In genomic region chr16:96249635-96250034, GRCm38 (mm10) we compare ENCODE assay signal across 11 mouse cellular contexts. TPM values are rescaled to one million over a fixed set of nuclear protein-coding genes. Genes with fewer than 3 reads are reported as not detected.
DNase-seq lines count a peak whose midpoint lies in the region; TF ChIP-seq lines count a peak whose summit lies in the region.
"Had no signal": no experiment of that assay in that cellular context is flagged by ENCODE, and none has a peak within 500 bp of the region (broad histone marks: within the 10 kb centered on the region; RNA-seq: fewer than 3 reads in every experiment).

No protein-coding gene starts in this region.

- H3K79me2 ChIP-seq in heart, adult 2 months (replicated peaks; ENCODE audit: control insufficient read depth, insufficient read depth, low read length), result no peaks in the 10 kb centered on the region

- no peak for TF ChIP-seq EP300 in heart, adult 2 months (IDR thresholded peaks at IDR 0.05; ENCODE audit: insufficient read depth, low read depth, low read length)

- no peak overlapping the region for H3K4me3 ChIP-seq in heart, embryonic 10.5 days
- no peak overlapping the region for H3K4me3 ChIP-seq in heart, adult 2 months
- H3K4me3 ChIP-seq: embryonic facial prominence, embryonic 15.5 days; midbrain, embryonic 12.5 days had no signal

- no peak overlapping the region for H3K27ac ChIP-seq in heart, embryonic 10.5 days
- H3K27ac ChIP-seq in heart, adult 2 months, result no peak overlapping the region
- H3K27ac ChIP-seq: embryonic facial prominence, embryonic 15.5 days; midbrain, embryonic 12.5 days had no signal

- TF ChIP-seq CTCF in heart, adult 2 months (IDR thresholded peaks at IDR 0.05), result no peak
- TF ChIP-seq CTCF in brain, embryonic 14.5 days (IDR thresholded peaks at IDR 0.05; ENCODE audit: borderline replicate concordance, extremely low read depth, insufficient read depth, insufficient read length), result no peak

- H3K9me3 ChIP-seq in heart, embryonic 10.5 days, result peaks cover 6% of the 10 kb centered on the region; the same call in 1 of the 2 replicates
- H3K9me3 ChIP-seq: embryonic facial prominence, embryonic 15.5 days had no signal

- WGBS in heart, embryonic 10.5 days, result 69% methylated on average over 7 of the region's 7 CpGs
- WGBS in heart, adult 2 months, result 68% methylated on average over 7 of the region's 7 CpGs

- no peak overlapping the region for H3K9ac ChIP-seq in heart, adult 2 months (ENCODE audit: low read depth, low read length)
- H3K9ac ChIP-seq: embryonic facial prominence, embryonic 15.5 days; midbrain, embryonic 12.5 days had no signal

- no peak for TF ChIP-seq POLR2A in heart, adult 2 months (IDR thresholded peaks at IDR 0.05; ENCODE audit: insufficient read depth, low read depth, low read length)
- no peak for TF ChIP-seq POLR2A in brain, embryonic 14.5 days (IDR thresholded peaks at IDR 0.05; ENCODE audit: borderline replicate concordance, extremely low read depth, insufficient read depth, insufficient read length, poor library complexity, severe bottlenecking)

- intact Hi-C loops in heart, adult 2 months (cut with DNase I), result no loop called here
- intact Hi-C loops in gastrocnemius, postnatal 14 days (cut with DNase I; ENCODE audit: low total_unique reads), result no loop called here

- peak; percentile 39 for DNase-seq in heart, embryonic 10.5 days (ENCODE audit: low spot score)
- no peak for DNase-seq in heart, adult 2 months
- DNase-seq in brain, embryonic 14.5 days (ENCODE audit: low read depth), result peak; percentile 91
- DNase-seq in cerebellum, postnatal 25 days, result peak; percentile 92 to 94
- DNase-seq in layer of hippocampus, postnatal 14 days (ENCODE audit: low spot score in 2 of 2), result peak; percentile 72 to 91
- no peak for DNase-seq in gastrocnemius, postnatal 14 days
- no peak for DNase-seq in heart, adult 18-20 months
- no peak for DNase-seq in adrenal gland, postnatal 25 days
- DNase-seq: lung, adult 2 months had no signal

- no peaks in the 10 kb centered on the region for H3K4me1 ChIP-seq in heart, embryonic 10.5 days
- H3K4me1 ChIP-seq in heart, adult 2 months (ENCODE audit: control insufficient read depth, insufficient read depth, low read length), result no peaks in the 10 kb centered on the region
- H3K4me1 ChIP-seq: embryonic facial prominence, embryonic 15.5 days; midbrain, embryonic 12.5 days had no signal

- no peaks in the 10 kb centered on the region for H3K27me3 ChIP-seq in heart, embryonic 10.5 days (ENCODE audit: insufficient read depth, poor library complexity, severe bottlenecking)
- H3K27me3 ChIP-seq in heart, adult 2 months (ENCODE audit: control insufficient read depth, insufficient read depth, low read length), result no peaks in the 10 kb centered on the region
- H3K27me3 ChIP-seq: embryonic facial prominence, embryonic 15.5 days; midbrain, embryonic 12.5 days had no signal

- no peaks in the 10 kb centered on the region for H3K36me3 ChIP-seq in heart, embryonic 10.5 days
- no peaks in the 10 kb centered on the region for H3K36me3 ChIP-seq in heart, adult 2 months (ENCODE audit: control insufficient read depth, insufficient read depth, low read length)
- H3K36me3 ChIP-seq: embryonic facial prominence, embryonic 15.5 days; midbrain, embryonic 12.5 days had no signal

RNA-seq across cellular contexts. Expression of gene B3galt5, which starts 14.0 kb away (rescaled TPM):
- polyA plus RNA-seq in heart, embryonic 10.5 days (2016; fragmentation: Nextera tagmentation; extraction: Ambion mirVana), result 0.04 TPM in 1 of 2 replicates, not detected in the other
- total RNA-seq in heart, adult 2 months (2021), result not detected
- 0.03 TPM in 1 of 2 replicates, not detected in the other for polyA plus RNA-seq in heart, adult 2 months (2012; rRNA removed)
- 1.4 and 2.8 TPM in 2 replicates for polyA plus RNA-seq in brain, embryonic 14.5 days (2012; rRNA removed)
- 10 to 100 TPM; 26.0 TPM for total RNA-seq in layer of hippocampus, postnatal 14 days (2021)
- under 1 TPM; 0.11 to 0.23 TPM for total RNA-seq in gastrocnemius, postnatal 14 days (2021)
- not detected for total RNA-seq in heart, adult 18-20 months (2021)
- 0.24 TPM in 1 of 2 replicates, not detected in the other for total RNA-seq in adrenal gland, postnatal 25 days (2021)
- polyA plus RNA-seq: lung, adult 2 months had no signal

RNA-seq across cellular contexts. Expression of gene Sh3bgr, which starts 49.4 kb away (rescaled TPM):
- 465 and 713 TPM in 2 replicates for polyA plus RNA-seq in heart, embryonic 10.5 days (2016; fragmentation: Nextera tagmentation; extraction: Ambion mirVana)
- 100 to 1,000 TPM; 298 to 308 TPM for total RNA-seq in heart, adult 2 months (2021)
- polyA plus RNA-seq in heart, adult 2 months (2012; rRNA removed), result 313 and 426 TPM in 2 replicates
- polyA plus RNA-seq in brain, embryonic 14.5 days (2012; rRNA removed), result 1.0 and 2.9 TPM in 2 replicates
- total RNA-seq in layer of hippocampus, postnatal 14 days (2021), result 1 to 10 TPM; 1.4 to 2.1 TPM
- 1,000 to 10,000 TPM in 1 of 2 experiments, 100 to 1,000 TPM in 1; 977 to 1,012 TPM for total RNA-seq in gastrocnemius, postnatal 14 days (2021)
- total RNA-seq in heart, adult 18-20 months (2021), result 100 to 1,000 TPM; 287 to 304 TPM
- 24.7 and 28.6 TPM in 2 replicates for total RNA-seq in adrenal gland, postnatal 25 days (2021)

RNA-seq across cellular contexts. Expression of gene Lca5l, which starts 57.6 kb away (rescaled TPM):
- 1.3 TPM in 2 replicates for polyA plus RNA-seq in heart, embryonic 10.5 days (2016; fragmentation: Nextera tagmentation; extraction: Ambion mirVana)
- total RNA-seq in heart, adult 2 months (2021), result under 1 TPM; 0.34 to 0.39 TPM
- polyA plus RNA-seq in heart, adult 2 months (2012; rRNA removed), result 0.37 and 0.38 TPM in 2 replicates
- 1.4 and 2.8 TPM in 2 replicates for polyA plus RNA-seq in brain, embryonic 14.5 days (2012; rRNA removed)
- 1 to 10 TPM; 1.3 to 1.8 TPM for total RNA-seq in layer of hippocampus, postnatal 14 days (2021)
- 1 to 10 TPM in 1 of 2 experiments, under 1 TPM in 1; 0.84 to 1.0 TPM for total RNA-seq in gastrocnemius, postnatal 14 days (2021)
- total RNA-seq in heart, adult 18-20 months (2021), result under 1 TPM; 0.45 to 0.59 TPM
- total RNA-seq in adrenal gland, postnatal 25 days (2021), result 3.0 and 3.6 TPM in 2 replicates

Comparison
In these comparisons a context has a peak if more than half of its experiments do, and no peak if none do; other contexts are left out.
1. DNase-seq: peak in heart, embryonic 10.5 days (single experiment), brain, embryonic 14.5 days (single experiment), cerebellum, postnatal 25 days (2 of 2) and layer of hippocampus, postnatal 14 days (2 of 2); none in heart, adult 2 months (0 of 2), gastrocnemius, postnatal 14 days (single experiment), heart, adult 18-20 months (0 of 2) and adrenal gland, postnatal 25 days (single experiment).
2. RNA of gene B3galt5, which starts 14.0 kb away (total RNA-seq): 26.0 TPM in layer of hippocampus, postnatal 14 days; 0.24 TPM in adrenal gland, postnatal 25 days, 0.11 to 0.23 TPM in gastrocnemius, postnatal 14 days, not detected in heart, adult 18-20 months and not detected in heart, adult 2 months; every median in the first group is over 10 times any median in the second.